Mouse (Mus musculus): ENCODE results near the gene Pou6f2.

DNA sequence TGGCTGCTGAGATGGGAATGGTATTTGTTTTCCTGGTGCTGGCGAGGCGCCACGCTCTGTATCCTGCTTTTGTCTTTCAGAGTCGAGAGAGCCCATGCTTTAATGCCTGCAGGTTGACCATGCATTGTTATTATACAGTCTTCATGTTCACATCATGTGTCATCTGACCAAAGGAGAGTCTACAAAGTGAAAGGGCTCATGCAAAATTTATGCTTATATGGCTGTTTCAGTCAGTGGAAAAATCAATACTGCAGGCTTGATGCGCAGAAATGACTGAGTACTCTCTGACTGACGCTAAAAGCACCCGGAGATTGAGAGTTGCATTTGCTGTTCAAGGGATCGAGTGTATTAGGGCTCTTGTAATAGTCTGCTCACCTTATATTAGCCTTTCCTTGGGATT, 74.1 kb downstream of the Pou6f2 start:
- TF ChIP-seq CTCF (IDR thresholded peaks at IDR 0.05 in 2 of 3, conservative IDR thresholded peaks at IDR 0.05 in 1 of 3; ENCODE audit: control insufficient read depth in 1 of 3, insufficient read depth in 1 of 3, low read depth in 2 of 3, low read length in 3 of 3, poor library complexity in 1 of 3, severe bottlenecking in 1 of 3) (no peak), MYC (IDR thresholded peaks at IDR 0.05; ENCODE audit: low read depth, low read length) (no peak), TCF12 (IDR thresholded peaks at IDR 0.05; ENCODE audit: low read depth, low read length) (no peak), MAX (IDR thresholded peaks at IDR 0.05; ENCODE audit: low read length) (no peak), RCOR1 (IDR thresholded peaks at IDR 0.05; ENCODE audit: low read depth, low read length) (no peak), SIN3A (IDR thresholded peaks at IDR 0.05; ENCODE audit: low read length) (no peak)

All from MEL (cell line).